Mouse (Mus musculus): Measurements from ENCODE around the gene Eif3j1.
"Not testable (repeated sequence)": the region's sequence is repeated elsewhere in the genome, so short reads cannot be mapped to it uniquely, and the experiment has no call there.

Gene Eif3j1

DNA sequence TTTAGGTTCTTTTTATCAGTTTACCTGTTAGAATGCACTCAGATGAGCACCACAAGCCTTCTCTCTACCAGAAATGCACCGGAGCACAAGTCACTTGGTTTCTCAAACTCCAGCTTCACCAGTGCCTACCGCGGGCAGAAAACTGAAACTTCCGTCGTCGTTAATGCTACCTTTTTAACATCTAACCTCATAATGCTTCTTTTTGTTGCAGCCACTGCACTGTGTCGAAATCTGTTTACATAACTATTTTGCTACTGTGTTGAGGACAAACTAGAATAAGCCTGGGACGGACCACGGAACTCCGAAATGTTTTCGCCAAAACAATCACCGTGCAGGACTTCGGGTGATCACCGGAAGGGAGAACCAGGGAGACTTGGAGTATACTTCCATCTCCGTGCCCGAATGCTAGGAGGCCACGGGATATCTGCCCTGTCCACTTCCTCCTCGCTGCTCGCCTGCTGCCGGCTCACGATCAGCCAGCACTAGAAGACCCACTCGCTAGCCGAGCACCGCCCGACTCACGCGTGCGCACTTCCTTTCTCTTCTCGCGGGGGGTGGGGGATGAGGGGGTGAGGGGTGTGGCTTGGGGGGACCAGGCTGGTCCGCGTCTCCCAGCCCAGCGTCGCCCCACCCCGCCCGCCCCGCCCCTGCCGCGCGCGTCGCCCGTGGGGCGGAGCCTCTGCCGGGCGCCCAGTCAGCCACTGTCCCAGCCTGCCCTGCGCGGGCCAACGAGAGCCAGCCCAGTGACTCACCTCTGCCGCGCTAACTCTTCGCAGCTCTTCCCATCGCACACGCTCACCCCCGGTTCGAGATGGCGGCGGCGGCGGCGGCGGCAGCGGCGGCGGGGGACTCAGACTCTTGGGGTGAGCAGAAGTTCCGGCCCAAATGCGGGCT, at the start of gene Eif3j1:
Gene Eif3j1, plus strand, starts transcription at position 685 of the 894 bp plus-strand sequence.
- DNase-seq (ENCODE audit: low spot score) = peak; percentile 76

DNA sequence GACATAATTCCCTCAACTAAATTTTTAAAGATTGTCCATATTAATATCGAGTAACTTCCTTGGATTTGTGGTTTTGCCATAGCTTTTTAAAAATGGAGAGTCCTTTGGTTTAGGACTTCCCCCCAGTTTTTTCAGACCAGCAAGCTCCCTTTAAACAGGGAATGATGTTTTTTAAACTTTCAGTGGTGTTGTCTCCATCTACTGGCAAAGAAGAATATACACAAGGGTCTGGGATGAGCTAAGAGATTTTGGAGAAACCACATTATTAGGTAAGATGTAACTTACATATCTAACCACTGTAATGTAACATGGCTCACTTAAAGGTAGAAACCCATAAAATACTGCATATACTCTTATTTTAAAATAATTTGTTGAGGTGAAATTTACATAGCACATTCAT, 32.6 kb upstream of the Eif3j1 start:
- DNase-seq (ENCODE audit: low spot score) = no peak

- DNase-seq (ENCODE audit: low spot score) = no peak
These were observed 19.5 kb upstream of the Eif3j1 start for GRCm38 (mm10) chr2:122008832-122009231.

DNA sequence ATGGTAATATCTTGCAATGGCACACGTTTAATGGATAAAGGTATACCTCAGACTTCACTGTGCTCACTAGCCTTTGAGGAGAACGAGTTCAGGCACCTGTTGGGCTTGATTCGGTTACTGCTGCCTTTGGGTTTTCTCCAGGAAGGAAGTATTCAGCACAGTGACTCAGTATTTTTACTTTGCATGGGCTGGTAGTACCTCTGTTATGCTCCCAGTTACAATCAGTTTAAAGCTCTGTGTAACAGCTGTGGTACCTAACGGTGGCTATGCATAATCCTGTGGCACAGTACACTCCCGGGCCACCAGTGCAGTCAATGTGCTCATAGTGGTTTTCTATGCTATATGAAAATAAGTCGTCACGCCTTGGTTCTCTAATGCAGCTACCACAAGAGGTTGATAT, 16.9 kb upstream of the Eif3j1 start:
- no peak for DNase-seq (ENCODE audit: low spot score)

DNA sequence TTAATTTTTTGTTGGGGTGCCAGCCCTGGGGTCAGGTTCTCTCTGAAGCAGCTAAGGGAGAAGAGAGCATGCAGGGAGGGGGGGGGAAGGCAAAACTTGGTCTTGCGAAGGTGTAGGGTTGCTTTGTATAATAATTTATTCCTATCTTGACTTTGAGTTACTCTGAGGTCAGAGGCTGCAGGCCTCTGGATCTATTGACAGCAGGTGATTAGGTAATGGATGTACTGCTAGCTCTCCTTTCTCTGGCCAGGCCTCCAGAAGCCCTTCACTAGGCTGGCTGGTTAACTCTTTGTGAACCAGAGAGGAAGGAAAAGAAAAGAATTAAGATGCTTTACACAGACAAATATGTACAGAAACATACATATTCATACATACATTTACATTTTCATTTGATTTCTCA, 9.6 kb upstream of the Eif3j1 start:
- DNase-seq (ENCODE audit: low spot score) = no peak

- DNase-seq (ENCODE audit: low spot score) = no peak
These were observed 6.1 kb upstream of the Eif3j1 start for GRCm38 (mm10) chr2:122022284-122022683.

- not testable (repeated sequence) for DNase-seq (ENCODE audit: low spot score)
These were observed 1.3 kb upstream of the Eif3j1 start for GRCm38 (mm10) chr2:122027091-122027490.

- no peak for DNase-seq (ENCODE audit: low spot score)
These were observed 682 bp downstream of the Eif3j1 start for GRCm38 (mm10) chr2:122028756-122029700.

DNA sequence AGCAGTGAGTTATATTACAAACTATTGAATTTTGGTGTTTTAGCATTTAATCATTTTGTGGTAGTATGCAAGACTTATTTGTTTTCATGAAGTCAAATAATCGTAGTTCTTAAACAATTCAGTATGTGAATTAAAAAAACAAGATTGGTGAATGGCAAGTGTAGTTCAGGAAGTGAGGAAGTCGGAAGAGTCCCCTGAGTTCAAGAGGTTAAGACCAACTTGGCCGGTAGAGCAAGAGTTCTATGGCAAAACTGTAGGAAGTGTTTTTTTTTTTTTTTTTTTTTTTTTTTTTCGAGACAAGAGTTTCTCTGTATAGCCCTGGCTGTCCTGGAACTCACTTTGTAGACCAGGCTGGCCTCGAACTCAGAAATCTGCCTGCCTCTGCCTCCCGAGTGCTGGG, 3.6 kb downstream of the Eif3j1 start:
- DNase-seq (ENCODE audit: low spot score) = no peak

GRCm38 (mm10) chr2:122036064-122036463, 7.7 kb downstream of the Eif3j1 start:
- no peak for DNase-seq (ENCODE audit: low spot score)

GRCm38 (mm10) chr2:122043926-122044325, 15.6 kb downstream of the Eif3j1 start:
- DNase-seq (ENCODE audit: low spot score) = no peak

DNA sequence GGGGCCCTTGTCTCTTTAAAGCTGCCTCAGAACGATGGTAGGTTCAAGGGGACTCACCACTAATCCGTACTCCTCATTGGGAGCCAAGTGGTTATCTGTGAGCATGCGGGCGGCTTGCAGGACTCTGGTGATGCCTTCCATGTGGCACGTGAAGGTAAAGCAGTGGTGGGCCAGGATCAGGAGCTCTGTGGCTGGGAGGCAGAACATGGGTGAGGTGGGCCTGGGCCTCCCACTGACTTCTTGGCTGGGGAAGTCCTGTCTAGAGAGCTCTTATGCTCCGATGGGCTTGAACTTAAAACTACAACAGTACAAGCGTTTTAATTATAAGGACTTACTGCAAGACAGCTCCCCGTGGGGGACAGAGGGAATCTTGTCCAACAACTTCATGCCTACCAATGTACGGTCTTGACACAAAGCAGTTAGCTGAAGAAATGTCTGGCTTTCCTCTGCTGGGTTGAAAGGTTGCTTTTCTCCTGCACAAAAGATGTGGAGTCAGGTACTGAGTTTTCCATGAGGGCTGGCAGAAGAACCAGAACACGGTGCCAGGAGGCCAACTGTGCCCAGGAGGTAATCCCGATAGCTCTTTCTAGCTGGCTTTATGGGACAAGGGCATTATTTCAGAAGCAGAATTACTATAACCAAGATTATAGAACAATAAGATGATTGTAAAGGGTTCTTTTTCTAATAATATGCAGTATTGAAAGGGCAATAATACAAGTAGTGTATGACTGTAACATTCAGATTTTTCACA, 31.2 kb downstream of the Eif3j1 start:
- DNase-seq (ENCODE audit: low spot score) = no peak

DNA sequence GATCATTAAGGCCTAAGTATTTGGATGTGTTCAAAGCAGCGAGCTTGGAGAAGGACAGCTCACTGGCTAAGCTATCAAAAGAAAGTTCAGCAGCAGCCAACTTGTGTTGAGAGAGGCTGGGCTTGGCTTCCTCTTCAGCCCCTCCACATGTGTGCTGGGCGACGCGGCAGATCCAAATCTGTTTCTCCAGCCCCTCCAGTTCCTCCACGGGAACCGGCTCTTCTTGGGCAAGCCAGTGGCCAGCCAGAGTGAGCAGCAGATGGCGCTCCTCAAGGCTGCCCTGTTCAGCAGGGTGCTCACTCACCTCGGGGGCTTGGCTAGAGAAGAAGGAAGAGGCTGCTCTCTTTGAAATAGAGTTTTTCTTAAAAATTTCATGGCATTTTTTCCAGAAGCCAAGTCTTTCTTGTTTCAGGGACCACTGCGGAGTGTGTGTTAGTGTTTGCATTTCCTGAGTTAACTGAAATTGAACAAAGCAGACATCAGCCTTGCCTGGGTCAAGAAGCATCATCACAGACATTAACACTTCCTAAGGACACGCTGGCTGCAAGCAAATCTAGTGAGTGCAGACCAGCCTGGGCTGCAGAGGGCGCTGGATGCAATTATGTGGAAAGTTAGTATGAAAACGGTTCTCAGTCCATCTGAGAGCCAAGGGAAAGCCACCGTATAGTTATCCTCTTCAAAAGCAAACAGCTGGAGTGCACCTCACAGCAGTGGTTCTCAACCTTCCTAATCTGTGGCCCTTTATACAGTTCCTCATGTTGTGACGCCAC, 37.0 kb downstream of the Eif3j1 start:
- DNase-seq (ENCODE audit: low spot score) = peak; percentile 18

GRCm38 (mm10) chr2:122066241-122066640, 37.9 kb downstream of the Eif3j1 start:
- DNase-seq (ENCODE audit: low spot score) = no peak

- DNase-seq (ENCODE audit: low spot score) = no peak
These were observed 41.0 kb downstream of the Eif3j1 start for GRCm38 (mm10) chr2:122069144-122069912.

DNA sequence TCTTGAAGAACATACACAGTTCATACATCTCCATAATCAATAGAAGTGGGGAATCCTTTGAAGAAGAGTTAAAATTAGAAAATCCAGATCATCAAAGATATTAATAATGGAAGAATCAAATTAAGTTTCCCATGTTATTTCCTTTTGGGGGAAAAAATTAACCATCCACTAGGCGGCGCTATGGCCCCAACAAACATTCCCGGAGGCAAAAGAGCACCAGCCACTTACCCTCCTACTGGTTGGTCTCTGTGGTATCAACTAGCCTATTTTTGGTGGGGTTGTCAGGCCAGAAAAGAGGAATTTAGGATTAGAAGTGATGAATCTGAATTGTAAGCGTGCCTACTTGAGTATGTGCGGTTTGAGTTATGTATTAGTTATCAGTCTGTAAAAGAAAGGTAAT, 41.6 kb downstream of the Eif3j1 start:
- peak; percentile 44 for DNase-seq (ENCODE audit: low spot score)

- DNase-seq (ENCODE audit: low spot score) = peak; percentile 26
These were observed 53.5 kb downstream of the Eif3j1 start for GRCm38 (mm10) chr2:122081728-122082456.

DNA sequence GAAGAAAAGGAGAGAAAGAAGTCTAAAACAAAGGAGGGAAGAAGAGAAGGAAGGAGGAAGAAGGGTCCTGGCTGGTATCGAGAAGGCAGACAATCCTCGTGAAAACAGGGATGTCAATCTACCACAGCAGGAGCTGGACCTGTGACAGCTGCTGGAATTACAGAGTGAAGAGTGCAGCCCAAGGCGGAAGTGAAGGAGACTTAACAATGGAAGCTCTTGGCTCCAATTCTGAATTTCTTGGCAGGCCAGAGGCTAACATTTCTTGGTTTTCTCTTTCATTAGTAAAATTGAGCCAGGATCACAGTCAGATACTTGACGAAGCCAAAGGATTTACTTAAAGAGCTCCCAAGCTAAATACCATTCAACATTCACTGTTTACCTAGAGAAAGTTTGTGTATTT, 58.1 kb downstream of the Eif3j1 start:
- peak; percentile 13 for DNase-seq (ENCODE audit: low spot score)

- DNase-seq (ENCODE audit: low spot score) = no peak
These were observed 65.5 kb downstream of the Eif3j1 start for GRCm38 (mm10) chr2:122093844-122094243.

- DNase-seq (ENCODE audit: low spot score) = not testable (repeated sequence)
These were observed 69.3 kb downstream of the Eif3j1 start for GRCm38 (mm10) chr2:122097686-122098085.
